In the genomic region with DNA sequence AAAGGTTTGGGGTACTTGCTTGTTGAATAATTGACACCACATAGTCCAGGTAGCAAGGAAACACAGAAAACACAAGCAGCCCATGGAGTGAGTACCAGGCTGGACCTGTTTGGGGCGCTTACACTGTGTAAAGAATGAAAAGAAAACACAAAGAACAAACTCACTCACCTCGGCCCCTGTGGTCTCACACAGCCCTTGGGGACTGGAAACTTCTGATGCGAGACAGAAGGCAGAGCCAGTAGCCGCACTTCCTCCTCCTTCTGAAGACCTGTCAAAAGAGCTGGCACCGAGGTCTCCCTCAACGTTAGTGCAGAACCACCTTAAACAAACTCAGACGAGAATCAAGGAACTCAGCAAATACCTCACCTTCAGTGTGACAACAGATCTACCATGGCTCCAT, we compare ENCODE assay signal across 10 mouse cellular contexts.
DNase-seq lines count a peak whose midpoint lies in the region; ATAC-seq and TF ChIP-seq lines count a peak whose summit lies in the region.
"Had no signal": no experiment of that assay in that cellular context is flagged by ENCODE, and none has a peak within 500 bp of the region (broad histone marks: within the 10 kb centered on the region; RNA-seq: fewer than 3 reads in every experiment).

No protein-coding gene starts in this region.

- H3K27me3 ChIP-seq in embryonic facial prominence, embryonic 14.5 days (replicated peaks; ENCODE audit: control insufficient read depth, insufficient read depth, low read length), result no peaks in the 10 kb centered on the region
- H3K27me3 ChIP-seq in embryonic facial prominence, embryonic 10.5 days (replicated peaks; ENCODE audit: low read depth, poor library complexity, severe bottlenecking), result no peaks in the 10 kb centered on the region
- H3K27me3 ChIP-seq in stomach, embryonic 14.5 days (ENCODE audit: control insufficient read depth, insufficient read depth, low read length), result no peaks in the 10 kb centered on the region
- no peaks in the 10 kb centered on the region for H3K27me3 ChIP-seq in hindbrain, embryonic 12.5 days
- H3K27me3 ChIP-seq in midbrain, postnatal 0 days (ENCODE audit: insufficient read depth, low read length), result no peaks in the 10 kb centered on the region
- H3K27me3 ChIP-seq: liver, embryonic 13.5 days had no signal

- no peak overlapping the region for H3K27ac ChIP-seq in embryonic facial prominence, embryonic 14.5 days (replicated peaks; ENCODE audit: low read depth, low read length)
- H3K27ac ChIP-seq in embryonic facial prominence, embryonic 10.5 days (replicated peaks), result no peak overlapping the region
- no peak overlapping the region for H3K27ac ChIP-seq in stomach, embryonic 14.5 days (ENCODE audit: low read length)
- no peak overlapping the region for H3K27ac ChIP-seq in hindbrain, embryonic 12.5 days
- H3K27ac ChIP-seq in midbrain, postnatal 0 days (ENCODE audit: low read depth, low read length), result no peak overlapping the region
- H3K27ac ChIP-seq: liver, embryonic 13.5 days had no signal

- H3K9ac ChIP-seq in embryonic facial prominence, embryonic 14.5 days (ENCODE audit: low read depth, low read length), result no peak overlapping the region
- H3K9ac ChIP-seq in stomach, embryonic 14.5 days (replicated peaks; ENCODE audit: low read depth, low read length), result no peak overlapping the region
- no peak overlapping the region for H3K9ac ChIP-seq in hindbrain, embryonic 12.5 days
- no peak overlapping the region for H3K9ac ChIP-seq in midbrain, postnatal 0 days (replicated peaks; ENCODE audit: low read length, poor library complexity, severe bottlenecking)
- H3K9ac ChIP-seq: liver, embryonic 13.5 days had no signal

- no peak for ATAC-seq in embryonic facial prominence, embryonic 14.5 days (ENCODE audit: low read depth)
- peak; percentile 65 for ATAC-seq in activated CD4-positive, CD25-positive, alpha-beta regulatory T cell, adult 4 months
- ATAC-seq in stomach, embryonic 14.5 days (ENCODE audit: insufficient number of reproducible peaks, insufficient read depth, low FRiP score, low read depth), result 0 out of 2 replicates have a peak, but pooled peaks have one; percentile 53
- ATAC-seq in hindbrain, embryonic 12.5 days (ENCODE audit: low FRiP score), result no peak
- ATAC-seq in midbrain, postnatal 0 days (ENCODE audit: low FRiP score), result no peak

- H3K4me2 ChIP-seq in embryonic facial prominence, embryonic 14.5 days (ENCODE audit: low read depth, low read length), result no peak overlapping the region
- no peak overlapping the region for H3K4me2 ChIP-seq in stomach, embryonic 14.5 days (replicated peaks; ENCODE audit: low read depth, low read length)
- no peak overlapping the region for H3K4me2 ChIP-seq in hindbrain, embryonic 12.5 days (replicated peaks)
- no peak overlapping the region for H3K4me2 ChIP-seq in midbrain, postnatal 0 days (ENCODE audit: low read depth, low read length, poor library complexity, severe bottlenecking)
- H3K4me2 ChIP-seq: liver, embryonic 13.5 days had no signal

- no peak overlapping the region for H3K4me3 ChIP-seq in embryonic facial prominence, embryonic 14.5 days (ENCODE audit: low read depth, low read length)
- no peak overlapping the region for H3K4me3 ChIP-seq in embryonic facial prominence, embryonic 10.5 days
- no peak overlapping the region for H3K4me3 ChIP-seq in stomach, embryonic 14.5 days (ENCODE audit: low read depth, low read length)
- H3K4me3 ChIP-seq in hindbrain, embryonic 12.5 days, result no peak overlapping the region
- H3K4me3 ChIP-seq in midbrain, postnatal 0 days (ENCODE audit: low read depth, low read length), result no peak overlapping the region
- H3K4me3 ChIP-seq: liver, embryonic 13.5 days had no signal

- H3K36me3 ChIP-seq in embryonic facial prominence, embryonic 14.5 days (ENCODE audit: control insufficient read depth, insufficient read depth, low read length), result no peaks in the 10 kb centered on the region
- H3K36me3 ChIP-seq in embryonic facial prominence, embryonic 10.5 days (replicated peaks), result no peaks in the 10 kb centered on the region
- H3K36me3 ChIP-seq in stomach, embryonic 14.5 days (ENCODE audit: control insufficient read depth, insufficient read depth, low read length), result no peaks in the 10 kb centered on the region
- H3K36me3 ChIP-seq in hindbrain, embryonic 12.5 days, result no peaks in the 10 kb centered on the region
- no peaks in the 10 kb centered on the region for H3K36me3 ChIP-seq in midbrain, postnatal 0 days (ENCODE audit: insufficient read depth, low read length)
- H3K36me3 ChIP-seq: liver, embryonic 13.5 days had no signal

- no peak for TF ChIP-seq CTCF in midbrain, postnatal 0 days (IDR thresholded peaks at IDR 0.05)

- WGBS in embryonic facial prominence, embryonic 14.5 days, result 42% methylated on average over 7 of the region's 7 CpGs
- WGBS in embryonic facial prominence, embryonic 10.5 days, result 50% methylated on average over 7 of the region's 7 CpGs
- 43% methylated on average over 7 of the region's 7 CpGs for WGBS in stomach, embryonic 14.5 days
- 62% methylated on average over 7 of the region's 7 CpGs for WGBS in hindbrain, embryonic 12.5 days
- 66% methylated on average over 7 of the region's 7 CpGs for WGBS in midbrain, postnatal 0 days

- peaks cover 5% of the 10 kb centered on the region; the same call in 1 of the 2 replicates for H3K4me1 ChIP-seq in embryonic facial prominence, embryonic 14.5 days (ENCODE audit: control insufficient read depth, insufficient read depth, low read length)
- 0 out of 2 replicates have a peak, but pooled peaks cover 2% of the 10 kb centered on the region for H3K4me1 ChIP-seq in embryonic facial prominence, embryonic 10.5 days
- no peaks in the 10 kb centered on the region for H3K4me1 ChIP-seq in stomach, embryonic 14.5 days (ENCODE audit: control insufficient read depth, insufficient read depth, low read length)
- no peaks in the 10 kb centered on the region for H3K4me1 ChIP-seq in hindbrain, embryonic 12.5 days
- no peaks in the 10 kb centered on the region for H3K4me1 ChIP-seq in midbrain, postnatal 0 days (ENCODE audit: insufficient read depth, low read length)
- H3K4me1 ChIP-seq: liver, embryonic 13.5 days had no signal

- DNase-seq in embryonic facial prominence, embryonic 14.5 days (ENCODE audit: low spot score), result peak; percentile 43
- no peak for DNase-seq in embryonic facial prominence, embryonic 10.5 days (ENCODE audit: low spot score)
- peak; percentile 9 to 30 for DNase-seq in lung, postnatal 4 days
- no peak for DNase-seq in cerebellum, postnatal 25 days
- DNase-seq in midbrain, postnatal 0 days (ENCODE audit: low spot score), result no peak
- DNase-seq: cerebellum, adult 11 months; liver, embryonic 13.5 days had no signal

- no peaks in the 10 kb centered on the region for H3K9me3 ChIP-seq in embryonic facial prominence, embryonic 14.5 days (ENCODE audit: control insufficient read depth, low read length)
- H3K9me3 ChIP-seq in embryonic facial prominence, embryonic 10.5 days, result no peaks in the 10 kb centered on the region
- no peaks in the 10 kb centered on the region for H3K9me3 ChIP-seq in stomach, embryonic 14.5 days (ENCODE audit: control insufficient read depth, low read depth, low read length)
- H3K9me3 ChIP-seq in hindbrain, embryonic 12.5 days (replicated peaks), result no peaks in the 10 kb centered on the region
- no peaks in the 10 kb centered on the region for H3K9me3 ChIP-seq in midbrain, postnatal 0 days (ENCODE audit: low read length)
- H3K9me3 ChIP-seq: liver, embryonic 13.5 days had no signal

Comparison
In these comparisons a context has a peak if more than half of its experiments do, and no peak if none do; other contexts are left out.
1. DNase-seq: peak in embryonic facial prominence, embryonic 14.5 days (single experiment) and lung, postnatal 4 days (2 of 2); none in embryonic facial prominence, embryonic 10.5 days (single experiment), cerebellum, postnatal 25 days (0 of 2) and midbrain, postnatal 0 days (single experiment).
2. ATAC-seq: peak in activated CD4-positive, CD25-positive, alpha-beta regulatory T cell, adult 4 months (single experiment) and stomach, embryonic 14.5 days (single experiment); none in embryonic facial prominence, embryonic 14.5 days (single experiment), hindbrain, embryonic 12.5 days (single experiment) and midbrain, postnatal 0 days (single experiment).